11 mouse cellular contexts compared by ENCODE assay signal in genomic region chr12:41774623-41775323, GRCm38 (mm10).
DNase-seq lines count a peak whose midpoint lies in the region.
"Had no signal": no experiment of that assay in that cellular context is flagged by ENCODE, and none has a peak within 500 bp of the region (broad histone marks: within the 10 kb centered on the region; RNA-seq: fewer than 3 reads in every experiment).

No protein-coding gene starts in this region.

- intact Hi-C loops in left cerebral cortex, postnatal 4 days (cut with DNase I): no loop called here

- H3K27ac ChIP-seq in limb, embryonic 10.5 days: no peak overlapping the region
- H3K27ac ChIP-seq: intestine, embryonic 15.5 days; liver, embryonic 13.5 days had no signal

- no peaks in the 10 kb centered on the region for H3K9me3 ChIP-seq in limb, embryonic 10.5 days (replicated peaks)
- H3K9me3 ChIP-seq: intestine, embryonic 15.5 days; liver, embryonic 13.5 days had no signal

- H3K27me3 ChIP-seq in limb, embryonic 10.5 days (ENCODE audit: low read depth, poor library complexity, severe bottlenecking): no peaks in the 10 kb centered on the region
- H3K27me3 ChIP-seq: intestine, embryonic 15.5 days; liver, embryonic 13.5 days had no signal

- H3K4me3 ChIP-seq in limb, embryonic 10.5 days: no peak overlapping the region
- H3K4me3 ChIP-seq: intestine, embryonic 15.5 days; liver, embryonic 13.5 days had no signal

- H3K4me1 ChIP-seq in limb, embryonic 10.5 days: no peaks in the 10 kb centered on the region
- H3K4me1 ChIP-seq: intestine, embryonic 15.5 days; liver, embryonic 13.5 days had no signal

- H3K36me3 ChIP-seq in limb, embryonic 10.5 days: no peaks in the 10 kb centered on the region
- H3K36me3 ChIP-seq: intestine, embryonic 15.5 days; liver, embryonic 13.5 days had no signal

- 94% methylated on average over 5 of the region's 5 CpGs for WGBS in limb, embryonic 10.5 days

- DNase-seq in adrenal gland, adult 2 months: peak; percentile 33
- DNase-seq in adrenal gland, postnatal 4 days (ENCODE audit: low spot score in 2 of 2): no peak
- DNase-seq in left cerebral cortex, postnatal 4 days: peak; percentile 83
- DNase-seq in left cerebral cortex, adult 18-20 months (ENCODE audit: low spot score in 2 of 2): no peak
- DNase-seq in brain, adult 2 months (ENCODE audit: low read depth, low spot score): peak; percentile 94
- DNase-seq in cerebellum, postnatal 14 days: peak; percentile 89 to 94
- DNase-seq in layer of hippocampus, adult 18-20 months (ENCODE audit: low spot score in 2 of 2): no peak
- no peak for DNase-seq in limb, embryonic 10.5 days (ENCODE audit: low spot score)
- DNase-seq: liver, embryonic 13.5 days; lung, postnatal 10 days had no signal

Comparison
In these comparisons a context has a peak if more than half of its experiments do, and no peak if none do; other contexts are left out.
1. DNase-seq: peak in adrenal gland, adult 2 months (single experiment), left cerebral cortex, postnatal 4 days (single experiment), brain, adult 2 months (single experiment) and cerebellum, postnatal 14 days (2 of 2); none in adrenal gland, postnatal 4 days (0 of 2), left cerebral cortex, adult 18-20 months (0 of 2), layer of hippocampus, adult 18-20 months (0 of 2) and limb, embryonic 10.5 days (single experiment).